Comparison of ENCODE assay signal across 8 mouse cellular contexts in genomic region chr3:151914010-151914513, GRCm38 (mm10).
DNase-seq lines count a peak whose midpoint lies in the region; ATAC-seq and TF ChIP-seq lines count a peak whose summit lies in the region.

No protein-coding gene starts in this region.

- 68% methylated on average over 13 of the region's 13 CpGs for WGBS in heart, embryonic 10.5 days
- WGBS in hindbrain, postnatal 0 days = 43% methylated on average over 13 of the region's 13 CpGs
- 62% methylated on average over 13 of the region's 13 CpGs for WGBS in limb, embryonic 12.5 days
- 55% methylated on average over 13 of the region's 13 CpGs for WGBS in midbrain, embryonic 15.5 days

- no peak for TF ChIP-seq CTCF in hindbrain, postnatal 0 days (IDR thresholded peaks at IDR 0.05; ENCODE audit: low read depth)

- peak overlapping the region; percentile 10; the same call in 1 of the 2 replicates for H3K4me2 ChIP-seq in hindbrain, postnatal 0 days (ENCODE audit: low read depth, low read length)
- H3K4me2 ChIP-seq in limb, embryonic 12.5 days = no peak overlapping the region
- H3K4me2 ChIP-seq in midbrain, embryonic 15.5 days = peak overlapping the region; percentile 23; the same call in 1 of the 2 replicates

- no peaks in the 10 kb centered on the region for H3K9me3 ChIP-seq in heart, embryonic 10.5 days
- no peaks in the 10 kb centered on the region for H3K9me3 ChIP-seq in hindbrain, postnatal 0 days (ENCODE audit: low read length)
- no peaks in the 10 kb centered on the region for H3K9me3 ChIP-seq in limb, embryonic 12.5 days
- no peaks in the 10 kb centered on the region for H3K9me3 ChIP-seq in midbrain, embryonic 15.5 days

- H3K9ac ChIP-seq in hindbrain, postnatal 0 days (replicated peaks; ENCODE audit: low read length) = no peak overlapping the region
- no peak overlapping the region for H3K9ac ChIP-seq in limb, embryonic 12.5 days (replicated peaks)
- H3K9ac ChIP-seq in midbrain, embryonic 15.5 days = no peak overlapping the region

- no peaks in the 10 kb centered on the region; the same call in 1 of the 2 replicates for H3K4me1 ChIP-seq in heart, embryonic 10.5 days
- no peaks in the 10 kb centered on the region for H3K4me1 ChIP-seq in hindbrain, postnatal 0 days (ENCODE audit: insufficient read depth, low read length)
- H3K4me1 ChIP-seq in limb, embryonic 12.5 days (replicated peaks) = 0 out of 2 replicates have a peak, but pooled peaks cover 2% of the 10 kb centered on the region
- 0 out of 2 replicates have a peak, but pooled peaks cover 4% of the 10 kb centered on the region for H3K4me1 ChIP-seq in midbrain, embryonic 15.5 days

- no peaks in the 10 kb centered on the region for H3K27me3 ChIP-seq in heart, embryonic 10.5 days (ENCODE audit: insufficient read depth, poor library complexity, severe bottlenecking)
- H3K27me3 ChIP-seq in hindbrain, postnatal 0 days (ENCODE audit: insufficient read depth, low read length) = no peaks in the 10 kb centered on the region
- no peaks in the 10 kb centered on the region for H3K27me3 ChIP-seq in limb, embryonic 12.5 days
- H3K27me3 ChIP-seq in midbrain, embryonic 15.5 days (replicated peaks) = no peaks in the 10 kb centered on the region

- peak; percentile 70 for ATAC-seq in hindbrain, postnatal 0 days
- ATAC-seq in limb, embryonic 12.5 days (ENCODE audit: insufficient number of reproducible peaks, insufficient read depth, low FRiP score, low TSS enrichment, low read depth) = peak; percentile 75
- ATAC-seq in midbrain, embryonic 15.5 days (replicated peaks) = peak; percentile 81

- no peaks in the 10 kb centered on the region for H3K36me3 ChIP-seq in heart, embryonic 10.5 days
- H3K36me3 ChIP-seq in hindbrain, postnatal 0 days (ENCODE audit: insufficient read depth, low read length) = no peaks in the 10 kb centered on the region
- H3K36me3 ChIP-seq in limb, embryonic 12.5 days = no peaks in the 10 kb centered on the region
- H3K36me3 ChIP-seq in midbrain, embryonic 15.5 days (replicated peaks) = no peaks in the 10 kb centered on the region

- no peak overlapping the region for H3K27ac ChIP-seq in heart, embryonic 10.5 days
- no peak overlapping the region for H3K27ac ChIP-seq in hindbrain, postnatal 0 days
- H3K27ac ChIP-seq in limb, embryonic 12.5 days = peak overlapping the region; percentile 26
- no peak overlapping the region for H3K27ac ChIP-seq in midbrain, embryonic 15.5 days

- DNase-seq in heart, adult 11 months = peak; percentile 98
- DNase-seq in heart, embryonic 10.5 days (ENCODE audit: low spot score) = no peak
- DNase-seq in gastrocnemius, adult 18-20 months (ENCODE audit: low spot score) = peak; percentile 46
- peak; percentile 31 for DNase-seq in hindbrain, postnatal 0 days (ENCODE audit: low spot score)
- DNase-seq in c-Kit-positive CD71-positive TER-119-positive erythroid progenitor cells, embryonic 14.5 days (ENCODE audit: low spot score) = no peak
- no peak for DNase-seq in cerebellum, adult 9-11 months

- no peak overlapping the region for H3K4me3 ChIP-seq in heart, embryonic 10.5 days
- H3K4me3 ChIP-seq in hindbrain, postnatal 0 days (ENCODE audit: low read length) = no peak overlapping the region
- H3K4me3 ChIP-seq in limb, embryonic 12.5 days (replicated peaks) = no peak overlapping the region
- H3K4me3 ChIP-seq in midbrain, embryonic 15.5 days = peak overlapping the region; percentile 7; the same call in 1 of the 2 replicates

Comparison
In these comparisons a context has a peak if more than half of its experiments do, and no peak if none do; other contexts are left out.
1. DNase-seq: peak in heart, adult 11 months (single experiment), gastrocnemius, adult 18-20 months (single experiment) and hindbrain, postnatal 0 days (single experiment); none in heart, embryonic 10.5 days (single experiment), c-Kit-positive CD71-positive TER-119-positive erythroid progenitor cells, embryonic 14.5 days (single experiment) and cerebellum, adult 9-11 months (single experiment).
2. Peak in every context shown above with its lines, with median percentiles within 50 percentile points of each other: ATAC-seq.